Mouse (Mus musculus) hindbrain, embryonic 15.5 days (tissue): ENCODE data around the gene Fars2. TPM values are rescaled to one million over a fixed set of nuclear protein-coding genes. Genes with fewer than 3 reads are reported as not detected.

Source experiments
- ATAC-seq: fragments of 200-750 bp; cut with Nextera tagmentation; 2 replicates; pipeline ENCODE4 v1.8.0; 2017; ENCODE audit warnings: low read depth, moderate number of reproducible peaks, moderate TSS enrichment; ENCODE audit not compliant: low FRiP score
- H3K27ac ChIP-seq: fragments of 300-500 bp; sonication (generic); replicated peaks from 2 replicates; pipeline ENCODE4 v1.5.1; 2015; ENCODE audit warnings: mild to moderate bottlenecking, inconsistent platforms
- H3K27me3 ChIP-seq: fragments of 300-500 bp; sonication (generic); 2 replicates; pipeline ENCODE4 v1.6.1; 2015; ENCODE audit warnings: control low read depth, inconsistent platforms
- H3K36me3 ChIP-seq: fragments of 300-500 bp; sonication (generic); 2 replicates; pipeline ENCODE4 v1.6.1; 2015; ENCODE audit warnings: control low read depth, inconsistent platforms
- H3K4me1 ChIP-seq: fragments of 300-500 bp; sonication (generic); replicated peaks from 2 replicates; pipeline ENCODE4 v1.6.1; 2015; ENCODE audit warnings: control low read depth, inconsistent platforms
- H3K4me2 ChIP-seq: fragments of 300-500 bp; sonication (generic); 2 replicates; pipeline ENCODE4 v1.6.1; 2015; ENCODE audit warnings: moderate library complexity, mild to moderate bottlenecking, inconsistent platforms
- H3K4me3 ChIP-seq: fragments of 300-500 bp; sonication (generic); 2 replicates; pipeline ENCODE4 v1.5.1; 2015; ENCODE audit warnings: mild to moderate bottlenecking, inconsistent platforms
- H3K9ac ChIP-seq: fragments of 300-500 bp; sonication (generic); 2 replicates; pipeline ENCODE4 v1.6.1; 2015; ENCODE audit warnings: inconsistent platforms
- H3K9me3 ChIP-seq: fragments of 300-500 bp; sonication (generic); 2 replicates; pipeline ENCODE4 v1.6.1; 2016; ENCODE audit warnings: control low read depth, inconsistent platforms
- WGBS: fragments of 180-500 bp; shearing (Covaris S2); methylation state at CpG from one replicate; pipeline ENCODE4 v1.1.7; 2015; 5-methylcytosine and 5-hydroxymethylcytosine counted together
- polyA plus RNA-seq: library from polyadenylated mRNA; unstranded; fragments of >200 nt; fragmentation: Nextera tagmentation; extraction: Ambion mirVana; gene quantifications from 2 replicates; pipeline ENCODE4 v1.2.1, GENCODE M21; 2015

The Fars2 gene
- polyA plus RNA-seq, 1 experiment from 2014 or later: 25.6 TPM

GRCm38 (mm10) chr13:36111331-36111730 is 5.9 kb upstream of the Fars2 start:
- H3K27ac ChIP-seq: no peak overlapping the region
- no peak overlapping the region for H3K4me2 ChIP-seq
- peaks cover 18% of the 10 kb centered on the region for H3K4me1 ChIP-seq
- WGBS: 97% methylated on average over 2 of the region's 2 CpGs
- no peaks in the 10 kb centered on the region for H3K27me3 ChIP-seq
- no peak for ATAC-seq
- H3K4me3 ChIP-seq: no peak overlapping the region
- H3K9me3 ChIP-seq: no peaks in the 10 kb centered on the region
- no peaks in the 10 kb centered on the region for H3K36me3 ChIP-seq
- H3K9ac ChIP-seq: no peak overlapping the region

DNA sequence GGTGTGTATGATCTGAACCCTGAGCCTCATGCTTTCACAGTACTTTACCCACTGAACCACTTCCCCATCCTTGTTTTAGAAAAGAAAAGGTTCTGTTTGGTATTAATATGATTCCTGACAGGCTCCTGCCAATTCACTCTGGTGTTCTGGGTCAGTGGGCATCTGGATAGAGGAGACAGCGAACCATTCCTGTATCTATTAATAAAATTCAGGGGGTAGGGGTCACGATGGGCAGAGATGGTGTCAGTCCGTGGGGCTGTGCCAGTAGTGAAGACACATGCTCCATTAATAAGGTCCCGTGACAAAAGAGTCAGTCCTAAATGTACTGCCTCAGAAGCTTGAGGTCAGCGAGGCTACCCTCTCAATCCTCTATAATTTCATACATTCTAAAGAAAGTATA is 4.0 kb upstream of the Fars2 start:
- Histone ChIP-seq H3K9ac (no peak overlapping the region), H3K4me1 (peaks cover 23% of the 10 kb centered on the region), H3K4me2 (no peak overlapping the region), H3K4me3 (no peak overlapping the region), H3K27ac (no peak overlapping the region), H3K27me3 (no peaks in the 10 kb centered on the region), H3K36me3 (no peaks in the 10 kb centered on the region), H3K9me3 (no peaks in the 10 kb centered on the region)
- ATAC-seq: no peak
- 88% methylated on average over 5 of the region's 5 CpGs for WGBS

DNA sequence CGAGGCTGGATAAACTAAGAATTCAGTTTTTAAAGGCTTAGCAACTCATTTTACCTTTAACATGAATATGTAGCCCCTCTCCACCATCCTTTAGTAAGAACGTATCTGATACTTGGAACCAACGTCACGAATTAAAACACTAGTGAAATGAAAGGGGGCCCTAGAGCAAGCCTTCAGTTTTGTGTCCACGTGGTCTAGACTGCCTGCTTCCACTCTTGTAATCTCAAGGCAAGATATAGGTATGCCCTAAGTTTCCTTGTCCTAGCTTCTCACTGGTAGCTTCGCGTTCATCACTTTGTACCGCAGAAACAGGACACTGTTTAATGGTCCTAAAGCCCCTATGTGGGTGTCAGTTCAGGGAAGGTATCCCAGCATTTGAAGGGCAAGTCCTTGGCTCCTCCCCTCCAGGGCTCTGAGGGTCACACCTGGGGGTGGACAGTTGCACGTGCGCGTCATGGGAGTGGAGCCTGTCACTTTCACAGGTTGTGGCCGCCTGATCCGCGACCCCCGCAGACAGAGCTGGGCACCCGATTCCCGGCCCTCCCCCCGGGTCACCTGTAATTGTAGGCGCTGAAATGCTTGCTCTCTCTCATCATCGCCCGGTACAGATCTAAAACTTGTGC is 581 bp upstream of the Fars2 start:
- Histone ChIP-seq H3K4me1 (peaks cover 30% of the 10 kb centered on the region), H3K9ac (peak overlapping the region; percentile 68), H3K9me3 (no peaks in the 10 kb centered on the region), H3K27ac (peak overlapping the region; percentile 98), H3K4me3 (peak overlapping the region; percentile 79), H3K4me2 (peak overlapping the region; percentile 84), H3K36me3 (no peaks in the 10 kb centered on the region), H3K27me3 (no peaks in the 10 kb centered on the region)
- ATAC-seq: peak; percentile 17; the same call in 1 of the 2 replicates
- 7% methylated on average over 21 of the region's 21 CpGs for WGBS

DNA sequence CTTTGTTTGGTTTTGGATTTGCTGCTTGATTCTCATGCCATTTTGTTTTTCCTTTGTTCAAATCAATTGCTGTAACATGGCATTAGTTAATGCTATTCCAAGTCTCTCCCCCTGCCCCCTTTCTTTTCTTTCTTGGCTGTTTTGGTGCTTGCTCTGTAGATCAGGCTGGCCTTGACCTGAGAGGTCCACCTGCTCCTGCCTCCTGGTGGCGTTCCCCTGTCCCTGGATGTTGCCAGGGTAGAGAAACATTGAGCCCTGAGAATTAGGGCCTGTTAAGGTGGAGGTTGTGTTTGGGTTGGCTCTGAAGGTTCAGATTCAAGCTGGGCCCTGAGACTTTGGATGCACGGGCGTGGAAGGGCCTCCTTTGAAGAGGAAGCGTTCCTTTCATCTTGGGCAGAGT is 2.5 kb downstream of the Fars2 start:
- Histone ChIP-seq H3K4me1 (peaks cover 26% of the 10 kb centered on the region), H3K4me3 (no peak overlapping the region), H3K9me3 (no peaks in the 10 kb centered on the region), H3K27ac (no peak overlapping the region), H3K36me3 (no peaks in the 10 kb centered on the region), H3K27me3 (no peaks in the 10 kb centered on the region), H3K9ac (no peak overlapping the region), H3K4me2 (no peak overlapping the region)
- no peak for ATAC-seq
- 73% methylated on average over 4 of the region's 4 CpGs for WGBS

DNA sequence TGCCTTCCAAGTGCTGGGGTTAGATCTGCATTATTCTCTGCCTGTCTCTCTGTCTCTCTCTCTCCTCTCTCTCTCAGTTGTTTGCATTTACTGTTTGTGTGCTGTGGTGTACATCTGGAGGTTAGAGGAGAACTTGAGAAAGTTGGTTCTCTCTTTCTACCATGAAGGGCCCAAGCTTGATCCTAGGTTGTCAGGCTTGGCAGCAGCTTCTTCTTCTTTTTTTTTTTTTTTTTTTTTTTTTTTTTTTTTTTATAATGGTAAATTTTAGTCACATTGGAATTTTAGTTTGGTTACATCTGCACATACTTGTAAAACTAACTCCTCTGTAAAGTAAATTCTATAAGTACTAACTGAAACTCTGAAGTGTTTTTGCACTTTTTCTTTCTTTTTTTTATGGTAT is 3.4 kb downstream of the Fars2 start:
- H3K9ac ChIP-seq: no peak overlapping the region
- no peaks in the 10 kb centered on the region for H3K9me3 ChIP-seq
- no peak overlapping the region for H3K4me3 ChIP-seq
- ATAC-seq: no peak
- H3K27ac ChIP-seq: no peak overlapping the region
- no peaks in the 10 kb centered on the region for H3K36me3 ChIP-seq
- H3K4me1 ChIP-seq: peaks cover 20% of the 10 kb centered on the region
- H3K27me3 ChIP-seq: no peaks in the 10 kb centered on the region
- no peak overlapping the region for H3K4me2 ChIP-seq

DNA sequence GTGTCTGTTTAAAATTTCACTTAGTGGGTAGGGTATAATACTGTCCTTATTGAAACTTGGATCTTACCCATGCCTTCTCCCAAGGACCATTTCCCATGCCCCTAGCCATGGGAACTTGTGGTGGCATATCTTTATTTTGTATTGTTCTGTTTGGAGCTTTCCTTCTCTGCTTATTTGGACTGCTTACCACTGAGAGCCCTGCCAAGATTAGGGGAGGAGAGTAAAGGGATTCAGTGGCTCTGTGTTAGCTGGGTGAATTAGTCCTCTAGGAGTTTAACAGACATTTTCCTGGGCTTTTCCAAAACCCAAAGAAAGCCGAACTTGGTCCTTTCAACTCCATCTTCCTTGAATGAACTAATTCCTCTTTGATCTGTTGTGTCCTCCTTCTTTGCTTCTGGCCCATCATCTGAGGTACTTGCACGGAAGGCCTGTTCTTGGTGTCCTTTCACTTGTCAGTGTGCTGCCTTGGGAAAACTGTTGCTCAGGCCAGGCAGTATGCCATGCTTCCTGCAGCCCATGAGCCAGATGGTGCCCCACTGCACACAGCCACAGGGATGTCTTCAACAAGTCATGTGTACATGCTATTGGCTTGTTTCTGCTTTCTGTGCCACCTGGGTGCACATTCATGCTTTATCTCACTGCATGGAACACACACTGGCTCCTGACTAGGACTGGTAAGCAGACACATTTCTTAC is 12.3 kb downstream of the Fars2 start:
- Histone ChIP-seq H3K4me3 (no peak overlapping the region), H3K27me3 (no peaks in the 10 kb centered on the region), H3K4me2 (no peak overlapping the region), H3K9me3 (no peaks in the 10 kb centered on the region), H3K4me1 (no peaks in the 10 kb centered on the region), H3K27ac (no peak overlapping the region), H3K36me3 (peaks cover 3% of the 10 kb centered on the region; the same call in 1 of the 2 replicates), H3K9ac (no peak overlapping the region)
- 82% methylated on average over 2 of the region's 2 CpGs for WGBS
- peak; percentile 45; the same call in 1 of the 2 replicates for ATAC-seq

DNA sequence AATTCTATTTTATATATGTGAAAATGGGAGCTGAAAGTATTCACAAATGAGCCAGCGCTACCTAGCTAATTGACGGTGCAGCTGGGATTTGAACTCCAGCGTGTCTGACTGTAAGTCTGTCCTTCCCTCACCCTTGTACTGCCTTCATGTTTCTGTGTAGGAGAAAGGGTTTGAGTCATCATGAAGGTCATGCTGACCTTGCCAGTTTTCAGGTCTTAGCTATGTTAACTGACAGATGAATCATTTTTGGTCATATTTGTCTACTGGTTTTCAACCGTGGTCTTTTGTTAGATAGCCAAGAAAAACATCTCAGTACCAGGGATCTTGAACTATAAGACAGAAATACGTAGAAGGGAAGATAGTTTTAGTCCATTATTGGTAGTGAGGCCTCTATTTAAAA is 14.2 kb downstream of the Fars2 start:
- Histone ChIP-seq H3K4me3 (no peak overlapping the region), H3K4me2 (no peak overlapping the region), H3K9me3 (no peaks in the 10 kb centered on the region), H3K4me1 (no peaks in the 10 kb centered on the region), H3K27me3 (no peaks in the 10 kb centered on the region), H3K27ac (no peak overlapping the region), H3K9ac (no peak overlapping the region), H3K36me3 (peaks cover 3% of the 10 kb centered on the region; the same call in 1 of the 2 replicates)
- WGBS: 92% methylated on average over 5 of the region's 5 CpGs
- ATAC-seq: no peak

DNA sequence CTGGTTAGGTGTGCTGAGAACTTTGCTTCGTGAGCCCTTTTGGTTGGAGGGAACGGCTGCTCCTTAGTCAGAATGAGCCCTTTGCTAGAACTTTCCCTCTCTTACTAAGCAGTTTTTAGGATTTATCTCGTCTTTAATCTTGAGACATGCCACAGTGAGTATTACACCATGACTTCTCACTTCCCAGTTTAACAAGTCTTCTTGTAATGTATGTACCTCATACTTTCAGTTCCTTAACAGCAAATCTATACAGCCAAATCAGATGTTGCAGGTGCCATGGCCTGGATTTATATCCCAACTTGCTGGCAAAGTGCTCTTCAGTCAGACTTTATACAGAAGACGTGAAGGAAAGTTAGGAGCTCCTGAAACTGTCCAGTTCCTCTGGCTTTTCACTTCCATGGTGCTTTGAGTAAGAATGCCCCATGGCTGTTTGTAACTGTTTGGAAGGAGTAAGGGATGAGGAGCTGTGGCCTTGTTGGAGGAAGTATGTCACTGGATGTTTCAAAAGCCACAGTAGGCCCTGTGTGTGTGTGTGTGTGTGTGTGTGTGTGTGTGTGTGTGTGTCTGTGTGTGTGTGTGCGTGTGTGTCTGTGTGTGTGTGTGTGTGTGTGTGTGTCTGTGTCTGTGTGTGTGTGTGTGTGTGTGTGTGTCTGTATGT is 14.9 kb downstream of the Fars2 start:
- H3K9me3 ChIP-seq: no peaks in the 10 kb centered on the region
- H3K4me1 ChIP-seq: no peaks in the 10 kb centered on the region
- no peak overlapping the region for H3K27ac ChIP-seq

DNA sequence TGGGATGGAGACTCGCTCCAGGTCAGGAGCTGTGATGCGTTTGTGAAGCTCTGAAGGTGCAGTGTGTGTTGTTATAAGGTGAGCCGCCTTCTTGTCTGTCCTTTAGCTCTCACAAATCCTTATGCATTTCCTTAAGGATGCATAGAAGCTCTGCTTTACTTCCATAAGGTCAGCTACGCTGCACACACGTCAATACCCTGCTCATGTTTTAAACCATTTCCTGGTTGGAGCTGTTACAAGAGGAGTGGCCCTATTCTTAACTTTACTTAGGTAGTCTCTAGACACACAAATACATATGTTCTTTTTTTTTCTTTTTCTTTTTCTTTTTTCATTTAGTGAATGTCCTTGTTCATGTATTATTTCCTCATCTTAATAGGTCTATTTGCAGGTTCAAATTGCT is 22.5 kb downstream of the Fars2 start:
- H3K4me3 ChIP-seq: no peak overlapping the region
- WGBS: 88% methylated on average over 5 of the region's 5 CpGs
- no peak for ATAC-seq

More for the DNA sequence above, 14.9 kb downstream of the Fars2 start:
- Histone ChIP-seq H3K9ac (no peak overlapping the region), H3K36me3 (peaks cover 3% of the 10 kb centered on the region; the same call in 1 of the 2 replicates), H3K4me3 (no peak overlapping the region), H3K4me2 (no peak overlapping the region), H3K27me3 (no peaks in the 10 kb centered on the region)
- ATAC-seq: no peak
- WGBS: 93% methylated on average over 4 of the region's 5 CpGs

GRCm38 (mm10) chr13:36140247-36141016 is 23.2 kb downstream of the Fars2 start:
- Histone ChIP-seq H3K27me3 (no peaks in the 10 kb centered on the region), H3K27ac (no peak overlapping the region), H3K9ac (no peak overlapping the region), H3K4me2 (no peak overlapping the region), H3K36me3 (no peaks in the 10 kb centered on the region), H3K4me1 (no peaks in the 10 kb centered on the region), H3K4me3 (no peak overlapping the region), H3K9me3 (no peaks in the 10 kb centered on the region)
- 78% methylated on average over 5 of the region's 5 CpGs for WGBS
- ATAC-seq: no peak

More for the DNA sequence above, 22.5 kb downstream of the Fars2 start:
- Histone ChIP-seq H3K4me2 (no peak overlapping the region), H3K9ac (no peak overlapping the region), H3K4me1 (no peaks in the 10 kb centered on the region), H3K27ac (no peak overlapping the region), H3K9me3 (no peaks in the 10 kb centered on the region), H3K27me3 (no peaks in the 10 kb centered on the region), H3K36me3 (no peaks in the 10 kb centered on the region)

- no peaks in the 10 kb centered on the region for H3K36me3 ChIP-seq
- ATAC-seq: no peak
- H3K4me3 ChIP-seq: no peak overlapping the region
- no peak overlapping the region for H3K4me2 ChIP-seq
- no peak overlapping the region for H3K27ac ChIP-seq
- no peaks in the 10 kb centered on the region for H3K27me3 ChIP-seq
- H3K4me1 ChIP-seq: peaks cover 7% of the 10 kb centered on the region; the same call in 1 of the 2 replicates
- 87% methylated on average over 1 of the region's 1 CpGs for WGBS
- H3K9me3 ChIP-seq: no peaks in the 10 kb centered on the region
- no peak overlapping the region for H3K9ac ChIP-seq
These were observed 28.4 kb downstream of the Fars2 start for GRCm38 (mm10) chr13:36145601-36146000.
